ENCODE assay signal across 15 mouse cellular contexts in the genomic region with DNA sequence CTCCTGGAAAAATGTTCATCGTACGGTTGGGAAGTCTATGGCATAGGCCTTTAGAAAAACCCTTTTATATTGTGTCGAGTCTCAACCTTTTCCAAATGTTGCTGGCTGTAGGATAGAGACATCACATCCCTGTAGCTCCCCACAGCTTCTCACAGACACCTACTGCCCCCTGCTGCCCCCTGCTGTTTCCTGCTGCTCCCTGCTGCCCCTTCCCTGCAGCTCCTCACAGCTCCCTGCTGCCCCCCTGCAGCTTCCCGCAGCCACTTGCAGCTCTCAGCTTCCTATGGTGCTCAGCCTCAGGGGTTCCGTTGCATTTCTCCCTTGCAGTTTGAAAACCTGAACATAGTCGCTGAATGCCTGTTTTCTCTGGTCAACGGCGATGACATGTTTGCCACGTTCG. TPM values are rescaled to one million over a fixed set of nuclear protein-coding genes. Genes with fewer than 3 reads are reported as not detected.
DNase-seq lines count a peak whose midpoint lies in the region; TF ChIP-seq lines count a peak whose summit lies in the region.
"Had no signal": no experiment of that assay in that cellular context is flagged by ENCODE, and none has a peak within 500 bp of the region (broad histone marks: within the 10 kb centered on the region; RNA-seq: fewer than 3 reads in every experiment).

No protein-coding gene starts in this region.

- H3K4me1 ChIP-seq in kidney, adult 2 months (ENCODE audit: control insufficient read depth, insufficient read depth, low read length), result no peaks in the 10 kb centered on the region
- peaks cover 9% of the 10 kb centered on the region for H3K4me1 ChIP-seq in thymus, adult 2 months (replicated peaks; ENCODE audit: control insufficient read depth, insufficient read depth, low read length)
- H3K4me1 ChIP-seq in bone marrow, adult 2 months (ENCODE audit: control insufficient read depth, insufficient read depth, low read length), result peaks cover 2% of the 10 kb centered on the region
- H3K4me1 ChIP-seq: embryonic facial prominence, embryonic 13.5 days; forebrain, embryonic 13.5 days had no signal

- 76% methylated on average over 10 of the region's 10 CpGs for WGBS in kidney, adult 2 months
- 92% methylated on average over 10 of the region's 10 CpGs for WGBS in thymus, adult 2 months
- 83% methylated on average over 10 of the region's 10 CpGs for WGBS in bone marrow, adult 2 months

- no peaks in the 10 kb centered on the region for H3K36me3 ChIP-seq in kidney, adult 2 months (ENCODE audit: control insufficient read depth, insufficient read depth, low read length)
- no peaks in the 10 kb centered on the region for H3K36me3 ChIP-seq in thymus, adult 2 months (ENCODE audit: control insufficient read depth, insufficient read depth, low read length)
- H3K36me3 ChIP-seq: embryonic facial prominence, embryonic 13.5 days; neural tube, embryonic 15.5 days had no signal

- no peak for TF ChIP-seq POLR2A in kidney, adult 2 months (IDR thresholded peaks at IDR 0.05; ENCODE audit: low read depth, low read length)
- no peak for TF ChIP-seq POLR2A in thymus, adult 2 months (IDR thresholded peaks at IDR 0.05; ENCODE audit: control insufficient read depth, extremely low read depth, insufficient read depth, low read length, poor library complexity)
- TF ChIP-seq POLR2A in bone marrow, adult 2 months (IDR thresholded peaks at IDR 0.05; ENCODE audit: borderline replicate concordance, control insufficient read depth, low read depth, low read length), result no peak

- DNase-seq in kidney, adult 2 months, result no peak
- DNase-seq in kidney, postnatal 10 days, result no peak
- peak; percentile 18 for DNase-seq in thymus, adult 2 months
- no peak for DNase-seq in thymus, postnatal 0 days (ENCODE audit: low spot score)
- peak; percentile 24 to 32 for DNase-seq in thymus, postnatal 36 days
- no peak for DNase-seq in spleen, adult 12 weeks (ENCODE audit: low spot score)
- DNase-seq in ovary, adult 18-20 months (ENCODE audit: low spot score), result no peak
- DNase-seq: cerebellum, adult 9-10 months; gastrocnemius, adult 2 months; kidney, adult 8-10 months; lung, postnatal 4 days had no signal

- peak; percentile 24; the same call in 1 of the 2 replicates for TF ChIP-seq CTCF in kidney, adult 2 months (conservative IDR thresholded peaks at IDR 0.05; ENCODE audit: insufficient read depth, insufficient read length, low read depth, low read length)
- peak; percentile 48; the same call in 1 of the 2 replicates for TF ChIP-seq CTCF in thymus, adult 2 months (IDR thresholded peaks at IDR 0.05; ENCODE audit: borderline replicate concordance, control insufficient read depth, extremely low read depth, insufficient read depth, low read length, poor library complexity)
- TF ChIP-seq CTCF in bone marrow, adult 2 months (IDR thresholded peaks at IDR 0.05; ENCODE audit: control insufficient read depth, insufficient read depth, low read length), result peak; percentile 18; the same call in 1 of the 2 replicates

- no peak overlapping the region for H3K27ac ChIP-seq in kidney, adult 2 months (ENCODE audit: insufficient read depth, low read depth, low read length)
- H3K27ac ChIP-seq in thymus, adult 2 months (ENCODE audit: control insufficient read depth, insufficient read depth, low read length), result no peak overlapping the region
- no peak overlapping the region for H3K27ac ChIP-seq in bone marrow, adult 2 months (ENCODE audit: control insufficient read depth, insufficient read depth, low read depth, low read length, poor library complexity)
- H3K27ac ChIP-seq: embryonic facial prominence, embryonic 13.5 days; forebrain, embryonic 13.5 days; gastrocnemius, adult 2 months; neural tube, embryonic 15.5 days had no signal

- H3K4me3 ChIP-seq in kidney, adult 2 months (ENCODE audit: insufficient read depth, low read depth, low read length), result no peak overlapping the region
- H3K4me3 ChIP-seq in thymus, adult 2 months (ENCODE audit: control insufficient read depth, insufficient read depth, low read length), result no peak overlapping the region
- H3K4me3 ChIP-seq in bone marrow, adult 2 months (replicated peaks; ENCODE audit: control insufficient read depth, low read depth, low read length), result no peak overlapping the region
- H3K4me3 ChIP-seq: embryonic facial prominence, embryonic 13.5 days; forebrain, embryonic 13.5 days; gastrocnemius, adult 2 months; neural tube, embryonic 15.5 days had no signal

- H3K27me3 ChIP-seq in kidney, adult 2 months (replicated peaks; ENCODE audit: control insufficient read depth, insufficient read depth, low read length), result no peaks in the 10 kb centered on the region
- no peaks in the 10 kb centered on the region for H3K27me3 ChIP-seq in thymus, adult 2 months (ENCODE audit: control insufficient read depth, insufficient read depth, low read length)
- H3K27me3 ChIP-seq: forebrain, embryonic 13.5 days had no signal

RNA-seq across cellular contexts. Expression of a gene that starts 30.8 kb away (rescaled TPM):
- 33.7 and 39.8 TPM in 2 replicates for polyA plus RNA-seq in kidney, adult 2 months (2012; rRNA removed)
- polyA plus RNA-seq in thymus, adult 2 months (2012; rRNA removed), result 1.9 and 2.3 TPM in 2 replicates
- polyA plus RNA-seq in thymus, postnatal 0 days (2015; fragmentation: Nextera tagmentation; extraction: Ambion mirVana), result 4.6 and 4.7 TPM in 2 replicates
- polyA plus RNA-seq in bone marrow, adult 2 months (2011; ENCODE audit: insufficient read depth, insufficient read length, low replicate concordance, missing spikeins), result not detected in 2 replicates

RNA-seq across cellular contexts. Expression of a gene that starts 40.3 kb away (rescaled TPM):
- polyA plus RNA-seq in kidney, adult 2 months (2012; rRNA removed), result 3.2 and 3.5 TPM in 2 replicates
- polyA plus RNA-seq in thymus, adult 2 months (2012; rRNA removed), result 3.3 and 3.5 TPM in 2 replicates
- polyA plus RNA-seq in thymus, postnatal 0 days (2015; fragmentation: Nextera tagmentation; extraction: Ambion mirVana), result 11.1 and 12.5 TPM in 2 replicates
- 3.6 and 4.0 TPM in 2 replicates for polyA plus RNA-seq in bone marrow, adult 2 months (2011; ENCODE audit: insufficient read depth, insufficient read length, low replicate concordance, missing spikeins)

Comparison
In these comparisons a context has a peak if more than half of its experiments do, and no peak if none do; other contexts are left out.
1. DNase-seq: peak in thymus, adult 2 months (single experiment) and thymus, postnatal 36 days (2 of 2); none in kidney, adult 2 months (single experiment), kidney, postnatal 10 days (single experiment), thymus, postnatal 0 days (single experiment), spleen, adult 12 weeks (single experiment) and ovary, adult 18-20 months (single experiment).
2. Peak in every context shown above with its lines, with median percentiles within 50 percentile points of each other: CTCF ChIP-seq.